Mouse (Mus musculus) hindbrain, embryonic 15.5 days (tissue): ENCODE measurements around the gene Rnft2. TPM values are rescaled to one million over a fixed set of nuclear protein-coding genes. Genes with fewer than 3 reads are reported as not detected.
A peak's percentile ranks its signal among the peaks of the same experiment; 100 is the strongest.

Experiments
- ATAC-seq: fragments of 200-750 bp; cut with Nextera tagmentation; 2 replicates; pipeline ENCODE4 v1.8.0; 2017; ENCODE audit warnings: low read depth, moderate number of reproducible peaks, moderate TSS enrichment; ENCODE audit not compliant: low FRiP score
- H3K27ac ChIP-seq: fragments of 300-500 bp; sonication (generic); replicated peaks from 2 replicates; pipeline ENCODE4 v1.5.1; 2015; ENCODE audit warnings: mild to moderate bottlenecking, inconsistent platforms
- H3K27me3 ChIP-seq: fragments of 300-500 bp; sonication (generic); 2 replicates; pipeline ENCODE4 v1.6.1; 2015; ENCODE audit warnings: control low read depth, inconsistent platforms
- H3K36me3 ChIP-seq: fragments of 300-500 bp; sonication (generic); 2 replicates; pipeline ENCODE4 v1.6.1; 2015; ENCODE audit warnings: control low read depth, inconsistent platforms
- H3K4me1 ChIP-seq: fragments of 300-500 bp; sonication (generic); replicated peaks from 2 replicates; pipeline ENCODE4 v1.6.1; 2015; ENCODE audit warnings: control low read depth, inconsistent platforms
- H3K4me2 ChIP-seq: fragments of 300-500 bp; sonication (generic); 2 replicates; pipeline ENCODE4 v1.6.1; 2015; ENCODE audit warnings: moderate library complexity, mild to moderate bottlenecking, inconsistent platforms
- H3K4me3 ChIP-seq: fragments of 300-500 bp; sonication (generic); 2 replicates; pipeline ENCODE4 v1.5.1; 2015; ENCODE audit warnings: mild to moderate bottlenecking, inconsistent platforms
- H3K9ac ChIP-seq: fragments of 300-500 bp; sonication (generic); 2 replicates; pipeline ENCODE4 v1.6.1; 2015; ENCODE audit warnings: inconsistent platforms
- H3K9me3 ChIP-seq: fragments of 300-500 bp; sonication (generic); 2 replicates; pipeline ENCODE4 v1.6.1; 2016; ENCODE audit warnings: control low read depth, inconsistent platforms
- WGBS: fragments of 180-500 bp; shearing (Covaris S2); methylation state at CpG from one replicate; pipeline ENCODE4 v1.1.7; 2015; 5-methylcytosine and 5-hydroxymethylcytosine counted together
- polyA plus RNA-seq: library from polyadenylated mRNA; unstranded; fragments of >200 nt; fragmentation: Nextera tagmentation; extraction: Ambion mirVana; gene quantifications from 2 replicates; pipeline ENCODE4 v1.2.1, GENCODE M21; 2015

Rnft2 gene
- polyA plus RNA-seq, 1 experiment from 2014 or later, result 13.6 TPM

DNA sequence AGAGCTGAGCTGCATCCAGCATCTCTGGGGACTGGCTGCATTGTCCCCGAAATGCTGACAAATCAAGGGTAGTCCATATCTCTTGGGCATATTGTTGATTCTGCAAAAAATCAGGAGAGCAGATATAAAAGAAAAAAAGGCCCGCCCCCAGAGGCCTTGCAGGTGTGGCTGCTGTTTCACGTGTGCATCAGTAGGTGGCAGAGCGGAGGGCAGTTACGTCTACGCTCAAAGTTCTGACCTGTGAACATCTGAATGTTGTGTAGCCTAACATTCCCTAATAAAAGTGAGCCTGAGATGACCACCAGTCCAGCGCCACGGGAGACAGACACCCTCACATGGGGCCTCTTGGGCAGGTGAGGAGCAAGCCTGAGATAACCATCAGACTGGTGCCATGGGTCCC is 21.4 kb upstream of the Rnft2 start:
- no peak for ATAC-seq
- Histone ChIP-seq H3K4me2 (no peak overlapping the region), H3K27ac (no peak overlapping the region), H3K9ac (no peak overlapping the region), H3K4me3 (no peak overlapping the region), H3K36me3 (peaks cover 16% of the 10 kb centered on the region), H3K27me3 (0 out of 2 replicates have a peak, but pooled peaks cover 5% of the 10 kb centered on the region), H3K9me3 (no peaks in the 10 kb centered on the region), H3K4me1 (peaks cover 9% of the 10 kb centered on the region)
- 48% methylated on average over 8 of the region's 8 CpGs for WGBS

DNA sequence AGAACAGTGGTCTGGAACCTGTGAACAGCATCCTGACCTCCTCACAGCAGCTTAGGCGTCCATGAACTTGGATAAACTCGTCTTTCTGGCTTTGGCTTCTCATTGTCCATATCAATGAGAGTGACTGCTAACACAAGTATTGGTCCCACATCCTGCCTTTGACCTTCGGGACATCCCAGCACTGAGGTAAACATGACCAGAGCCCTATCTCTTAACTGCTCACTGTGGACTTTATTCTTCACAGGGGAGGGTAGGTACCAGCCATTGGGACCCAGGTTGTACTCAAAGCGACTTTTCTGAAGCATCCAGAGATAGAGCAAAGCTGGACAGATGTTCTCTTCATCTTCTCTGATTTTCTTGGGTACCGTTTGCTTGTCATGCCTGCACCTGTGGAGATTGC is 20.4 kb upstream of the Rnft2 start:
- WGBS, result 88% methylated on average over 5 of the region's 5 CpGs
- Histone ChIP-seq H3K9me3 (no peaks in the 10 kb centered on the region), H3K4me1 (peaks cover 9% of the 10 kb centered on the region), H3K9ac (no peak overlapping the region), H3K27ac (no peak overlapping the region), H3K27me3 (0 out of 2 replicates have a peak, but pooled peaks cover 5% of the 10 kb centered on the region), H3K4me2 (no peak overlapping the region), H3K4me3 (no peak overlapping the region), H3K36me3 (peaks cover 22% of the 10 kb centered on the region)
- no peak for ATAC-seq

DNA sequence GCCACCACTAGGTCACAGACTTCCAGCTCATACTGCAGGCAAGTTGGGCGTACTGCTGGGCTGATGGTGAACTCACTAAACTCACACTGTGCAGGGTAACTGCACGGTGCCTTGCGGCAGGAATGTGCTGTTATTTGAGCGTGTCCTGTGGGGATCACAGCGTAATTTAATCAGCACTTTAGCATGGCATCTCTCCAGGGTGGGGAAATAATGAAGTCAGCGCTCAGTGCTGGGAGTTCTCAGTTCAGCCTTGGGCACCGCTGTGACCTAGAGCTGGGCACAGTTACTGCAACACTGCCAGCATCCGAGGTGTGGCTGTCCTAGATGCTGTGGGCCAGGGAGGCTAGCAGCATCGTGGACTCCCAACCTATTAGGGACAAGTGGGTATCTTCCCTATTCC is 19.4 kb upstream of the Rnft2 start:
- Histone ChIP-seq H3K4me2 (no peak overlapping the region), H3K27me3 (0 out of 2 replicates have a peak, but pooled peaks cover 5% of the 10 kb centered on the region), H3K36me3 (peaks cover 33% of the 10 kb centered on the region), H3K4me1 (peaks cover 11% of the 10 kb centered on the region), H3K9me3 (no peaks in the 10 kb centered on the region), H3K4me3 (no peak overlapping the region), H3K27ac (no peak overlapping the region), H3K9ac (no peak overlapping the region)
- WGBS, result 51% methylated on average over 9 of the region's 9 CpGs
- ATAC-seq, result no peak

DNA sequence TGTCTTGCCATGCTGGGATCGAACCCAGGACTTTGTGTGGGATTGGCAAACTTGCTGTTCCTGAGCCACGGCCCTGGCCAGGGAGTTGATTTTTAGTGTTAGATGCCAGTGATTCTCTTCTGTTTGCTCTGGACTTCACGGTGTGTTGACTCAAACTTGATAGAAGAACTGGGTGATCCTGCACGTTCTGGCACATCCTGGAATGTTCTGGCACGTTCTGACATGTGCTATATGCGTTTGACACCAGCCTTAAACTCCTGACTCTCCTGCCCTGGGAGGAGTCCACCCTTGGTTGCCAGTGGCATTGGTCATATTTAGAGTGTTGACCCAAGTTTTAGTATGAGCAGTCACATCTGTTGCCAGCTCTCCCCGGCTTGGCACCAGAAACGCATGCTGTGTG is 17.5 kb upstream of the Rnft2 start:
- Histone ChIP-seq H3K27ac (no peak overlapping the region), H3K36me3 (peaks cover 45% of the 10 kb centered on the region), H3K9ac (no peak overlapping the region), H3K4me2 (no peak overlapping the region), H3K9me3 (no peaks in the 10 kb centered on the region), H3K4me1 (peaks cover 13% of the 10 kb centered on the region), H3K27me3 (0 out of 2 replicates have a peak, but pooled peaks cover 5% of the 10 kb centered on the region), H3K4me3 (no peak overlapping the region)
- 94% methylated on average over 8 of the region's 8 CpGs for WGBS
- ATAC-seq, result no peak

DNA sequence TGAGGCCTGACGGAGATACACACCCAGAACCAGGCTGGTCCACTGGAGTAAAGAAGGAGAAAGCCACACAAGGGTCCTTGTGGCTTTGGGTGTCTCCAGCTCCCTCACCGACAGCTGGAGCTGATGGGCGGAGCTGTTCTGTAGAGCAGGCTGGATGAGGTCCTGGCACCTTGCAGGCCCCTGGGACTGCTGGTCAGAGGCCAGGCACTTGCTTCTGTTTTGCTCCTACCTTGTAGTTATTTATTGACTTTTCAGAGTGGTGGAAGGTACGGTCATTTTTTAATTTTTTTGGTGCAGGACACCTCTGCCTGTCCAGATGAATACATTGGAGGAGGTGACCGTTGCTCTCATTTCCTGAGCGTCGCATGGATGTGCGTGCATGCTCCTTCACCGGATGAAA is 16.3 kb upstream of the Rnft2 start:
- no peak overlapping the region for H3K4me3 ChIP-seq
- ATAC-seq, result no peak
- H3K9ac ChIP-seq, result no peak overlapping the region
- no peak overlapping the region for H3K27ac ChIP-seq
- WGBS, result 94% methylated on average over 9 of the region's 9 CpGs
- H3K4me2 ChIP-seq, result no peak overlapping the region
- no peaks in the 10 kb centered on the region for H3K9me3 ChIP-seq
- peaks cover 13% of the 10 kb centered on the region for H3K4me1 ChIP-seq
- no peaks in the 10 kb centered on the region for H3K27me3 ChIP-seq
- H3K36me3 ChIP-seq, result peaks cover 54% of the 10 kb centered on the region

DNA sequence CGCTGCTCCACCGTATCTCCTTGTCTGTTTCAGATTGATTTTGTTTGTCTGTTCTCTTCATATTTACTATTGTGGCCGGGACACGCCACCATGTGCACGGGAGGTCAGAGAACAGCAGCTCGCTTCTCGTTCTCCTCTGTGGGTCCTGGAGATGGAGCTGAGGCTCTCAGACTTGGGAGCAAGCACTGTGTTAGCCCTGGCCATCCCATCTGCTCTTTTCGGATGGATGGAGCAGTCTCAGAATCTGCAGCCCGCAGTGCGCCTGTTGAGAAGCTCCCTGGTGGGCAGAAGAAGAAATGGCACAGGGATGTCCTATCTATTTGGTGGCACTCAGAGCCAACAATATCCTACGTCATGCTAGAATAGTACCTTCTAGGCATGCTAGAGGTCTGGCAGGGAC is 15.7 kb upstream of the Rnft2 start:
- peaks cover 54% of the 10 kb centered on the region for H3K36me3 ChIP-seq
- H3K27me3 ChIP-seq, result no peaks in the 10 kb centered on the region
- H3K4me1 ChIP-seq, result peaks cover 13% of the 10 kb centered on the region
- no peak overlapping the region for H3K4me2 ChIP-seq
- no peak overlapping the region for H3K9ac ChIP-seq
- no peak for ATAC-seq
- no peaks in the 10 kb centered on the region for H3K9me3 ChIP-seq
- no peak overlapping the region for H3K4me3 ChIP-seq
- H3K27ac ChIP-seq, result no peak overlapping the region
- WGBS, result 92% methylated on average over 11 of the region's 11 CpGs

DNA sequence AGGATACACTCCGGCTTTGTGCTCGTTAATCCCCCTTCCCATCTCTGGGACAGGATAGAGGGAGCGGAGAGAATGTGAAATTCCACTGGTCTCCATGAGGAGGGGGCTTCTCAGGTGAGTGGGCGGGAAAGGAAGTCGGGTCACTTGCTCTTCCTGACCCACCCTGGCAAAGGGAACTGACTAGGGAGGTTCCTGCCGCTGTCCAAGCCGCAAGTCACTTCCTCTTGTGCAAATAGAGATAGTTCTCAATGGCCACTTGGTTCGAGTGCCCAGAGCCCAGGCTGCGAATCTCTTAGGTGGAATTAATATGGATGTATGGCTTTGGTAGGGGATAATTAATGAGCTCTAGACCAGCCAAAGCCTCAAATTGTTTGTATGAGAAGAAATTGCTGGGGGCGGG is 15.1 kb upstream of the Rnft2 start:
- Histone ChIP-seq H3K4me2 (no peak overlapping the region), H3K4me1 (peaks cover 13% of the 10 kb centered on the region), H3K36me3 (peaks cover 54% of the 10 kb centered on the region), H3K27me3 (no peaks in the 10 kb centered on the region), H3K4me3 (no peak overlapping the region), H3K27ac (no peak overlapping the region), H3K9ac (no peak overlapping the region), H3K9me3 (no peaks in the 10 kb centered on the region)
- WGBS, result 82% methylated on average over 10 of the region's 10 CpGs
- ATAC-seq, result no peak

DNA sequence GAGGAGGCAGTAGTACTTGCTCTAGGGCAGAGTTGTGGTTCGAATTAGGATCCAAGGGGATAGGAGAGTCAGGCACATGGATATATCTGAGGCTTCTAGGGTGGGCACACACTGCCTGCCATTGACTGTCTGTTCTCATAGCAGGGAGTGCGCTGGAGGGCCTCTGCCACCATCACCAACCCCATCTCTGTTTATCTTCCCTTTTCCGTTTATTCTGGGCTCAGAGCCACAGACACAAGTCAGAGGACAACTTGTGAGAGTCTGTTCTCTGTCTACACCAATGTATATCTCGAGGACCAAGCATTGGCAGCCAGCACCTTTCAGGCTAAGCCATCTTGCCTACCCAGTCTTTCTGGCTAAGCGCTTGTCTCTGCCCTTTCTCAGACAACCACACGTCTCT is 14.7 kb upstream of the Rnft2 start:
- no peak overlapping the region for H3K4me2 ChIP-seq
- H3K9me3 ChIP-seq, result no peaks in the 10 kb centered on the region
- peaks cover 54% of the 10 kb centered on the region for H3K36me3 ChIP-seq
- peaks cover 13% of the 10 kb centered on the region for H3K4me1 ChIP-seq
- H3K27me3 ChIP-seq, result no peaks in the 10 kb centered on the region
- WGBS, result 90% methylated on average over 6 of the region's 6 CpGs
- H3K9ac ChIP-seq, result no peak overlapping the region
- H3K4me3 ChIP-seq, result no peak overlapping the region
- ATAC-seq, result no peak
- H3K27ac ChIP-seq, result no peak overlapping the region

DNA sequence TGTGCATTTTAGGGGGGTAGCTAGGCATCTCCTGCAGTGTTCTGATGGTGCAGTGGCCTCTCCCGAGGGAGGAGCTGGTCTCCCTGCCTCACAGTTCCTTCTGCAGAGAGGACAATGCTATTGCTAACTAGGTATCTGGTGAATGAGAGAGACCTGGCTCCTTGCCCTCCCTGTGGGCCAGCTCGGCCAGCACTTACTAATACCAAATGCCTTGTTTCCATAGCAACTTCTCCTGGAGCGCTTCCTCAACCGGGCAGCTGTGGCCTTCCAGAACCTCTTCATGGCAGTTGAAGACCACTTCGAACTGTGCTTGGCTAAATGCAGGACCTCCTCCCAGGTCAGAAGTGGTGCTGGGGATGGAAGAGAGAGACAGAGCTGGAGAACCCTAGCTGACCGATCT is 14.2 kb upstream of the Rnft2 start:
- ATAC-seq, result no peak
- Histone ChIP-seq H3K36me3 (peaks cover 54% of the 10 kb centered on the region), H3K4me1 (peaks cover 13% of the 10 kb centered on the region), H3K27ac (peak overlapping the region; percentile 27; the same call in 1 of the 2 replicates), H3K4me3 (no peak overlapping the region), H3K9ac (no peak overlapping the region), H3K27me3 (no peaks in the 10 kb centered on the region), H3K4me2 (no peak overlapping the region), H3K9me3 (no peaks in the 10 kb centered on the region)
- 48% methylated on average over 6 of the region's 6 CpGs for WGBS

DNA sequence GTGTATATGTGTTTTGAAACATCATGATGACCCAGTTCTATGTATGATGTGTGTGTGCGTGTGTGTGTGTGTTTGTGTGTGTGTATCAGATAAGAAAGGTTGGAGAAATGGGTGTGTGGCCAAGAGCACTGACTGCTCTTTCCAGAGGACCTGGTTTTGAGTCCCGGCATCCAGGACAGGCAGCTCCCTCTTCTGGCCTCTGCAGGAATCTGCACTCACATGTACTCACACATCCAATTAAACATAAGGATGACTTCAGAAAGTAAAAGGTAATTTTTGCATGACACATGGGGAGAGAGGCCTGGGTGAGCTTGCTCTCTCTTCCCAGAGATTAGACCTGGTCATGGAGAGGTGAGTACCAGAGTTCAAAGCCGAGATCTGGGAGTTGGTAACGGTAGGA is 12.1 kb upstream of the Rnft2 start:
- no peak for ATAC-seq
- peaks cover 44% of the 10 kb centered on the region for H3K36me3 ChIP-seq
- no peak overlapping the region for H3K9ac ChIP-seq
- H3K4me3 ChIP-seq, result no peak overlapping the region
- H3K27ac ChIP-seq, result no peak overlapping the region
- H3K9me3 ChIP-seq, result no peaks in the 10 kb centered on the region
- no peaks in the 10 kb centered on the region for H3K27me3 ChIP-seq
- H3K4me2 ChIP-seq, result no peak overlapping the region
- peaks cover 13% of the 10 kb centered on the region for H3K4me1 ChIP-seq
- over 99% methylated on average over 4 of the region's 4 CpGs for WGBS

DNA sequence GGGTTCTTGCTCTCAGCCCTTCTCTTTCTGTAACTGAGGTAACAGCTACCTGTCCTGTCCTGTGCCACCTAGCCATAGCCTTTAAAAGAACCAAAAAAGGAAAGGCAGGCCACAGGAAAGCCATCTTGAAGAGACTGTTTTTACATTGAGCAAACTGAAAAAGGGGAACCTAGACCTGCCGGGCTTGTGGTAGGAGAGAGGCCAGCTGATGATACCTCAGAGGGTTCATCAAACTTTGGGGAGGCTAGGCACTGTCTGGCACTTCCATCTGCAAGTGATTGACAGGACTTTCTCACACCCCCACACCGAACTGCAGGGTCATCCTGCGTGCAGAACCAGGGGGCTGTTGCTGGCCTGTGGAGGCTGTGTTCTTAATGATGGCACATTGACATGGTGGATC is 8.6 kb upstream of the Rnft2 start:
- Histone ChIP-seq H3K36me3 (peaks cover 22% of the 10 kb centered on the region), H3K9me3 (no peaks in the 10 kb centered on the region), H3K4me2 (no peak overlapping the region), H3K9ac (no peak overlapping the region), H3K4me1 (peaks cover 1% of the 10 kb centered on the region; the same call in 1 of the 2 replicates), H3K4me3 (no peak overlapping the region), H3K27me3 (no peaks in the 10 kb centered on the region), H3K27ac (no peak overlapping the region)
- WGBS, result 93% methylated on average over 3 of the region's 3 CpGs
- no peak for ATAC-seq

DNA sequence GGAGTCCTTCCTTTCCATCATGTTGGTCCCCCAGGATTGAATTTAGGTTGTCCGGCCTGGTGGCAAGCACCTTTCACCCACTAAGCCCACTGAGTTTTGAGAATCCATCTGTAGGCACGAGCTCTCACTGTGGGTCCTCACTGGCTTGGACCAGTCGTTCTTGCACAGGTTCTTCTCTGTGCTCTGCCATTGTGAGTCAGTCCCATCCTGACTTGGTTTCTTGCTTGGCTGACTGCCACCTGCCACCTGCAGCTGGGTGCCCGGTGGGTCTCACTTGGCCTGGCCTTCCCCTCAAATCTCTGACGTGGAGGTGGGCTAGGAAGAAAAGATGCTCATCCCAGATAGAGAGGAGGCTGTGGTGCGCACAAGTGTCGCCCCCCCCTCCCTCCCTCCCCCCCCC is 6.1 kb upstream of the Rnft2 start:
- H3K36me3 ChIP-seq, result peaks cover 7% of the 10 kb centered on the region
- H3K27me3 ChIP-seq, result no peaks in the 10 kb centered on the region
- 71% methylated on average over 6 of the region's 7 CpGs for WGBS
- no peak overlapping the region for H3K4me3 ChIP-seq
- H3K4me2 ChIP-seq, result no peak overlapping the region
- no peaks in the 10 kb centered on the region for H3K9me3 ChIP-seq
- no peak overlapping the region for H3K9ac ChIP-seq
- H3K4me1 ChIP-seq, result peaks cover 15% of the 10 kb centered on the region
- no peak overlapping the region for H3K27ac ChIP-seq
- no peak for ATAC-seq

DNA sequence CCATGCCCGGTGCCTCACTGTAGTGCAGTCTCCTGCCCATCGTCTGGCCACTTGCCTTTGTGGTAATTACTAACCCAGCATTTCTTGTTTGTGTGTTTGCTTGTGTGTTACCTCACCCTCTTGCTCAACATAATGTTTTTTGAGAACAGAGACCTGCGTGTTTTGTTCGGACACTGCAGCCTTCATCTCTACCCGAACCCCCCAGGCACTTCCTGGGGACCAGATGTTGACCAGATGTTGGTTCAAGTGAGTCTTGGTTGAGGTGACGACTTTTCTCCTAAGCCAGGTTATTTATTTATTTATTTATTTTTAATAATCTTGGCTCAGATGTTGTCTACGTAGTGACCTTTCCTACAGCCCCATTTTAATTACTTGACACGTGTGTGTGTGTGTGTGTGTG is 2.5 kb upstream of the Rnft2 start:
- peaks cover 7% of the 10 kb centered on the region for H3K36me3 ChIP-seq
- H3K27me3 ChIP-seq, result no peaks in the 10 kb centered on the region
- H3K9me3 ChIP-seq, result no peaks in the 10 kb centered on the region
- 89% methylated on average over 8 of the region's 8 CpGs for WGBS
- no peak overlapping the region for H3K4me2 ChIP-seq
- peaks cover 28% of the 10 kb centered on the region for H3K4me1 ChIP-seq
- no peak for ATAC-seq
- no peak overlapping the region for H3K4me3 ChIP-seq
- no peak overlapping the region for H3K27ac ChIP-seq
- no peak overlapping the region for H3K9ac ChIP-seq
